Mouse (Mus musculus): ENCODE results near the gene Dhx58. TPM values are rescaled to one million over a fixed set of nuclear protein-coding genes. Genes with fewer than 3 reads are reported as not detected.

Dhx58 gene
- polyA plus RNA-seq, 1 experiment from 2014 or later = 2.7 TPM

- ATAC-seq (ENCODE audit: low FRiP score) = no peak
- Histone ChIP-seq H3K27ac (no peak overlapping the region), H3K4me3 (no peak overlapping the region), H3K4me1 (peaks cover 16% of the 10 kb centered on the region), H3K9ac (no peak overlapping the region), H3K27me3 (no peaks in the 10 kb centered on the region), H3K36me3 (peaks cover 44% of the 10 kb centered on the region), H3K4me2 (replicated peaks) (no peak overlapping the region), H3K9me3 (replicated peaks) (no peaks in the 10 kb centered on the region)
- WGBS = 80% methylated on average over 5 of the region's 5 CpGs
These were observed 16.3 kb upstream of the Dhx58 start for GRCm38 (mm10) chr11:100720345-100720744.

- no peaks in the 10 kb centered on the region for H3K27me3 ChIP-seq
- no peak for ATAC-seq (ENCODE audit: low FRiP score)
- peaks cover 13% of the 10 kb centered on the region for H3K4me1 ChIP-seq
- H3K4me2 ChIP-seq (replicated peaks) = no peak overlapping the region
- H3K36me3 ChIP-seq = peaks cover 44% of the 10 kb centered on the region
- H3K9ac ChIP-seq = no peak overlapping the region
- no peak overlapping the region for H3K27ac ChIP-seq
- no peak overlapping the region for H3K4me3 ChIP-seq
- WGBS = 83% methylated on average over 11 of the region's 11 CpGs
- H3K9me3 ChIP-seq (replicated peaks) = no peaks in the 10 kb centered on the region
These were observed 15.8 kb upstream of the Dhx58 start for GRCm38 (mm10) chr11:100719893-100720292.

GRCm38 (mm10) chr11:100719312-100719711 lies 15.2 kb upstream of the Dhx58 start:
- 80% methylated on average over 3 of the region's 3 CpGs for WGBS
- no peaks in the 10 kb centered on the region for H3K9me3 ChIP-seq (replicated peaks)
- no peak overlapping the region for H3K4me2 ChIP-seq (replicated peaks)
- H3K27ac ChIP-seq = no peak overlapping the region
- no peak for ATAC-seq (ENCODE audit: low FRiP score)
- H3K4me1 ChIP-seq = peaks cover 16% of the 10 kb centered on the region
- no peak overlapping the region for H3K9ac ChIP-seq
- no peak overlapping the region for H3K4me3 ChIP-seq
- peaks cover 44% of the 10 kb centered on the region for H3K36me3 ChIP-seq
- no peaks in the 10 kb centered on the region for H3K27me3 ChIP-seq

GRCm38 (mm10) chr11:100718866-100719265 lies 14.8 kb upstream of the Dhx58 start:
- Histone ChIP-seq H3K4me1 (peaks cover 20% of the 10 kb centered on the region), H3K36me3 (peaks cover 44% of the 10 kb centered on the region), H3K27ac (no peak overlapping the region), H3K4me2 (replicated peaks) (no peak overlapping the region), H3K9me3 (replicated peaks) (no peaks in the 10 kb centered on the region), H3K9ac (no peak overlapping the region), H3K27me3 (peaks cover 4% of the 10 kb centered on the region; the same call in 1 of the 2 replicates), H3K4me3 (no peak overlapping the region)
- 95% methylated on average over 4 of the region's 4 CpGs for WGBS
- ATAC-seq (ENCODE audit: low FRiP score) = no peak

- peaks cover 24% of the 10 kb centered on the region for H3K4me1 ChIP-seq
- H3K9me3 ChIP-seq (replicated peaks) = no peaks in the 10 kb centered on the region
- H3K36me3 ChIP-seq = peaks cover 44% of the 10 kb centered on the region
- H3K4me2 ChIP-seq (replicated peaks) = no peak overlapping the region
- no peak for ATAC-seq (ENCODE audit: low FRiP score)
- 96% methylated on average over 7 of the region's 7 CpGs for WGBS
- H3K27me3 ChIP-seq = peaks cover 5% of the 10 kb centered on the region; the same call in 1 of the 2 replicates
- H3K27ac ChIP-seq = no peak overlapping the region
- no peak overlapping the region for H3K4me3 ChIP-seq
- H3K9ac ChIP-seq = no peak overlapping the region
These were observed 14.4 kb upstream of the Dhx58 start for GRCm38 (mm10) chr11:100718462-100718861.

DNA sequence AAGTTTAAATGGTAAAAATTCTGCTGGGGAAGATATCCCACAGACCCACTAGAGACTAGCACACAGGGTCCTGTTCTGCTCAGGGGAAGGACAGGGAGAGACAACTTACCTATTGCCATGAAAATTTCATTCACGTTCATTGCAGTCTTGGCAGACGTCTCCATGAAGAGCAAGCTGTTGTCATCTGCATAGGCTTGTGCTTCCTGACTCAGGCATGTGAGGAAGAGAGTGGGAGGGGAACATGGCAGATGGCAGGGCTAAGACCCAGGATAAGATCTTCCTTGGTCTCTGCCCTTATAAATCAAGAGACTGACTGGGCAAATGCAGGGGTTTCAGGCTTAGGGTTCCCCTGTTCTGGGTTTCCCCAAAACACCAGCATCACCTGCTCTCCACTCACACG lies 12.6 kb upstream of the Dhx58 start:
- Histone ChIP-seq H3K36me3 (peaks cover 44% of the 10 kb centered on the region), H3K4me3 (no peak overlapping the region), H3K9me3 (replicated peaks) (no peaks in the 10 kb centered on the region), H3K4me2 (replicated peaks) (no peak overlapping the region), H3K9ac (no peak overlapping the region), H3K4me1 (peaks cover 26% of the 10 kb centered on the region), H3K27me3 (peaks cover 5% of the 10 kb centered on the region; the same call in 1 of the 2 replicates), H3K27ac (no peak overlapping the region)
- WGBS = 80% methylated on average over 3 of the region's 3 CpGs
- ATAC-seq (ENCODE audit: low FRiP score) = no peak

DNA sequence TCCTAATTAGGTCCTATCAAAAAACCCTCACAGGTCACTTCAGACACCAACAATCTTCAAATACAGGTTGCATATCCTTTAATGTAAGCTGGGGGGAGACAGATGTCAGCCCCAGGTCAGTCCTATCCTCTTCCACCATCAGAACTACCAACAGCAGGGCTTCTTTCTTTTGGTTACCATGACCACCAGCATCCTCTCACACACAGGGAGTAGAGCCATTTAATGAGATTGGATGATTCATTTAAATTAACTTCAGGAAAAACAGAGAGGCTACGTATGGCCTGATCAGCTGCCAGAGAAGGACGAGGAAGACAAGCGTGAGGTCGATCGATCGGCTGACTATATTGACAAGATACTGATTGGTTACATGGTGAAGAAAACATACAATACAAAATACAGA lies 10.9 kb upstream of the Dhx58 start:
- H3K9ac ChIP-seq = no peak overlapping the region
- H3K4me3 ChIP-seq = no peak overlapping the region
- WGBS = 86% methylated on average over 6 of the region's 6 CpGs
- H3K36me3 ChIP-seq = peaks cover 51% of the 10 kb centered on the region
- H3K27me3 ChIP-seq = peaks cover 5% of the 10 kb centered on the region; the same call in 1 of the 2 replicates
- no peak for ATAC-seq (ENCODE audit: low FRiP score)
- peaks cover 30% of the 10 kb centered on the region for H3K4me1 ChIP-seq
- no peak overlapping the region for H3K27ac ChIP-seq
- no peak overlapping the region for H3K4me2 ChIP-seq (replicated peaks)
- no peaks in the 10 kb centered on the region for H3K9me3 ChIP-seq (replicated peaks)

DNA sequence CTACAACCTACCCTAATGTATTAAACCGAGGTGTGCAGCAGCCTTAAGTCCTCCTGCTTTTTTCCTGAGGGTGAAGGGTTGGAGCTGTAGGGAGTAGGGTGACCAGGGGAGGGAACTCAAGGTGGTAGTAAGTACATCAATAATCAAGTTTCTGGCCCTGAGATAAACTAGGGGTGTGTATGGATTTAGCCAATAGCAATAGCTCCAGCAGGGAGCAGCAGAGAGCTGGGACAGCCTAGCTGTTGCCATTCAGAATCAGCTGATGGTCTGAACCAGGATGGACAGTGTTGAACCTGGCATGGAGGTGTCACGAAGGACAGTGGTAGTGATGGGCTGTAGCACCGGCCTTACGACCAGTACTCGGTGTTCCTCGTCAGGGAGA lies 10.5 kb upstream of the Dhx58 start:
- Histone ChIP-seq H3K4me3 (no peak overlapping the region), H3K36me3 (peaks cover 52% of the 10 kb centered on the region), H3K4me1 (peaks cover 30% of the 10 kb centered on the region), H3K9me3 (replicated peaks) (no peaks in the 10 kb centered on the region), H3K27ac (peak overlapping the region; percentile 44; the same call in 1 of the 2 replicates), H3K4me2 (replicated peaks) (peak overlapping the region; percentile 45; the same call in 1 of the 2 replicates), H3K27me3 (peaks cover 5% of the 10 kb centered on the region; the same call in 1 of the 2 replicates), H3K9ac (no peak overlapping the region)
- WGBS = 50% methylated on average over 6 of the region's 6 CpGs
- ATAC-seq (ENCODE audit: low FRiP score) = no peak

- H3K27me3 ChIP-seq = peaks cover 5% of the 10 kb centered on the region; the same call in 1 of the 2 replicates
- peak within 1 kb of the TSS; percentile 12 for H3K4me3 ChIP-seq
- H3K4me2 ChIP-seq (replicated peaks) = peak within 1 kb of the TSS; percentile 70
- H3K27ac ChIP-seq = peak within 1 kb of the TSS; percentile 44; the same call in 1 of the 2 replicates
- ATAC-seq (ENCODE audit: low FRiP score) = no peak
- peak within 1 kb of the TSS; percentile 47 for H3K9ac ChIP-seq
- peaks cover 53% of the 10 kb centered on the region for H3K36me3 ChIP-seq
- peaks cover 30% of the 10 kb centered on the region for H3K4me1 ChIP-seq
- no peaks in the 10 kb centered on the region for H3K9me3 ChIP-seq (replicated peaks)
- 6% methylated on average over 38 of the region's 38 CpGs for WGBS
These were observed 9.9 kb upstream of the Dhx58 start, which contains the start of gene Hspb9 for GRCm38 (mm10) chr11:100713735-100714533. Gene Hspb9 (plus strand): TSS chr11:100713850.

DNA sequence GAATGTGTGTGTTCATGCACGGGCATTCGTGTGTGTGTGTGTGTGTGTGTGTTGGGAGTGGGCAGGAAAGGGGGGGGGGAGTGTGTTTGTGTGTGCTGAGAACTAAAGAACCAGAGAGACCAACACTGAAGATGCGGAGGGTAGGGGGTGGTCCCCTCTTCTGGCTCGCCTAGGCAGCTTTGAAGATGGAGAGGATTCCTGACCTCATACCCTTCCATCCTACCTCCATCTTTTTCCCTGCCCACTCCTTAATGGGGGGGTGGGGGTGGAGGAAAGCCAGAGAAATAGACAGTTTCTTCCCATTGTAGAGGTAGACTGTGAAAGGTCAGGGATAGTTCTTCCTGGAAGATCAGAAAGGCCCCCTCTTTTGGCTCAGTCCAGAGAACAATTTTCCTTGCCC lies 9.1 kb upstream of the Dhx58 start:
- Histone ChIP-seq H3K9me3 (replicated peaks) (no peaks in the 10 kb centered on the region), H3K36me3 (peaks cover 53% of the 10 kb centered on the region), H3K4me1 (peaks cover 30% of the 10 kb centered on the region), H3K27ac (no peak overlapping the region), H3K9ac (peak overlapping the region; percentile 47; the same call in 1 of the 2 replicates), H3K4me2 (replicated peaks) (peak overlapping the region; percentile 45), H3K4me3 (peak overlapping the region; percentile 12; the same call in 1 of the 2 replicates), H3K27me3 (peaks cover 5% of the 10 kb centered on the region; the same call in 1 of the 2 replicates)
- ATAC-seq (ENCODE audit: low FRiP score) = no peak
- WGBS = 58% methylated on average over 4 of the region's 4 CpGs

- Histone ChIP-seq H3K4me2 (replicated peaks) (peak within 1 kb of the TSS; percentile 70), H3K4me1 (peaks cover 30% of the 10 kb centered on the region), H3K36me3 (peaks cover 53% of the 10 kb centered on the region), H3K9ac (peak within 1 kb of the TSS; percentile 80), H3K27ac (peak within 1 kb of the TSS; percentile 77), H3K27me3 (peaks cover 5% of the 10 kb centered on the region; the same call in 1 of the 2 replicates), H3K4me3 (peak within 1 kb of the TSS; percentile 86), H3K9me3 (replicated peaks) (no peaks in the 10 kb centered on the region)
- WGBS = 2% methylated on average over 37 of the region's 48 CpGs
- ATAC-seq (ENCODE audit: low FRiP score) = peak; percentile 85
These were observed 7.9 kb upstream of the Dhx58 start, which contains the start of gene Kat2a for GRCm38 (mm10) chr11:100711783-100712615. Gene Kat2a (minus strand): TSS chr11:100712465.

DNA sequence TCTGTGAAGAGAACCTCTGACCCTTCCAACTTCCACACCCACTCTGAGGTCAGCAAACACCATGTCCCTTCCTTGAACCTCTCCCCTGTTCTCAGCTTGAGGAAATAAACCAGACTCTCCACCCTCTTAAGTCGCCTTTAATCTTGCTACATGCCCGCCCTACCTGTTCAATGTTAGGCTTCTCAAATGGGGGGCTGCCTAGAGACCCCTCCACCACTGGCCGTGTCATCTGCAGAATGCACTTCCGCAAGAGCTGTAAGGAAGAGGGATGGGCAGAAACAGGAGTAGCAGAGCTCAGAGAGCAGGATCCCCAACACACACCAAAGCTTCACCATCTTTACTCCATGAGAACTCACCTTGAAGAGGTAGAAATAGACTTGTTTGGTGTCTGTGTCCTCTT lies 6.9 kb upstream of the Dhx58 start:
- Histone ChIP-seq H3K9me3 (replicated peaks) (no peaks in the 10 kb centered on the region), H3K36me3 (peaks cover 52% of the 10 kb centered on the region), H3K9ac (peak overlapping the region; percentile 80; the same call in 1 of the 2 replicates), H3K27ac (no peak overlapping the region), H3K4me2 (replicated peaks) (peak overlapping the region; percentile 70), H3K4me1 (peaks cover 30% of the 10 kb centered on the region), H3K27me3 (peaks cover 5% of the 10 kb centered on the region; the same call in 1 of the 2 replicates), H3K4me3 (no peak overlapping the region)
- no peak for ATAC-seq (ENCODE audit: low FRiP score)
- WGBS = 89% methylated on average over 4 of the region's 4 CpGs
